Comparison of ENCODE assay signal across 8 mouse cellular contexts in the genomic region with DNA sequence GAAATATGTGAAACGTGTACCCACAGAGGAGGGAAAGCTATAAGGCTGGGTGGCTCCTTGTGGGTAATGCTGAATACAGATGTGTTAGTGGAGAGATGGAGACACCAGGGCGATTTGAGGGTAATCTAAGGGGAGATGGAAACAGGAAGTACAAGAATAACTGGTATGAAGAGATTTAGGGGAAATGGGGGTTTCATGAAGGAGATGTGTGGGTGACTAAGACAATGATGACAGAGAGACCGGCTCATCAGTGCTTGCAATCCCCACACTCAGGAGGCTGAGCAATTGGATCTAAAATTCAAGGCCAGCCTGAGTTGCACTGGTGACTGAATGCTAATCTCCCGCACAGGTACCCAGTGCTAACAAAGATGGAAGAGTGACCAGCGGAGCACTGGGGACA. TPM values are rescaled to one million over a fixed set of nuclear protein-coding genes. Genes with fewer than 3 reads are reported as not detected.
DNase-seq lines count a peak whose midpoint lies in the region; ATAC-seq and TF ChIP-seq lines count a peak whose summit lies in the region.

No protein-coding gene starts in this region.

- H3K27me3 ChIP-seq in kidney, postnatal 0 days (ENCODE audit: insufficient read depth, low read length) = no peaks in the 10 kb centered on the region
- H3K27me3 ChIP-seq in limb, embryonic 11.5 days (ENCODE audit: control insufficient read depth, insufficient read depth, low read length) = no peaks in the 10 kb centered on the region
- H3K27me3 ChIP-seq in neural tube, embryonic 12.5 days (replicated peaks) = no peaks in the 10 kb centered on the region

- ATAC-seq in kidney, postnatal 0 days (replicated peaks; ENCODE audit: low FRiP score, low read depth) = no peak
- no peak for ATAC-seq in limb, embryonic 11.5 days (ENCODE audit: insufficient number of reproducible peaks, low FRiP score, low TSS enrichment, low read depth)
- no peak for ATAC-seq in neural tube, embryonic 12.5 days (ENCODE audit: low FRiP score, low read depth)

- TF ChIP-seq POLR2A in embryonic fibroblast, embryonic 13.5 days (IDR thresholded peaks at IDR 0.05; ENCODE audit: low read depth, low read length) = no peak

- no peak overlapping the region for H3K27ac ChIP-seq in kidney, postnatal 0 days
- no peak overlapping the region for H3K27ac ChIP-seq in embryonic fibroblast, embryonic 13.5 days (ENCODE audit: insufficient read depth, low read length)
- H3K27ac ChIP-seq in limb, embryonic 11.5 days (replicated peaks; ENCODE audit: low read depth, low read length) = no peak overlapping the region
- no peak overlapping the region for H3K27ac ChIP-seq in neural tube, embryonic 12.5 days

- H3K36me3 ChIP-seq in kidney, postnatal 0 days (ENCODE audit: insufficient read depth, low read length) = peaks cover 4% of the 10 kb centered on the region; the same call in 1 of the 2 replicates
- 0 out of 2 replicates have a peak, but pooled peaks cover 4% of the 10 kb centered on the region for H3K36me3 ChIP-seq in limb, embryonic 11.5 days (ENCODE audit: control insufficient read depth, insufficient read depth, low read length)
- H3K36me3 ChIP-seq in neural tube, embryonic 12.5 days = peaks cover 10% of the 10 kb centered on the region; the same call in 1 of the 2 replicates

- H3K4me2 ChIP-seq in kidney, postnatal 0 days (ENCODE audit: low read length) = peak overlapping the region; percentile 75
- H3K4me2 ChIP-seq in limb, embryonic 11.5 days (ENCODE audit: low read depth, severe bottlenecking) = peak overlapping the region; percentile 47
- peak overlapping the region; percentile 84 for H3K4me2 ChIP-seq in neural tube, embryonic 12.5 days (replicated peaks)

- 0 out of 2 replicates have a peak overlapping the region, but pooled peaks have one; percentile 59 for H3K9ac ChIP-seq in kidney, postnatal 0 days (ENCODE audit: low read depth, low read length)
- H3K9ac ChIP-seq in limb, embryonic 11.5 days (ENCODE audit: low read length) = 0 out of 2 replicates have a peak overlapping the region, but pooled peaks have one; percentile 66
- H3K9ac ChIP-seq in neural tube, embryonic 12.5 days = peak overlapping the region; percentile 22; the same call in 1 of the 2 replicates

- WGBS in kidney, postnatal 0 days = 44% methylated on average over 5 of the region's 5 CpGs
- 60% methylated on average over 5 of the region's 5 CpGs for WGBS in limb, embryonic 11.5 days
- WGBS in neural tube, embryonic 12.5 days = 61% methylated on average over 5 of the region's 5 CpGs

- H3K4me1 ChIP-seq in kidney, postnatal 0 days (replicated peaks; ENCODE audit: insufficient read depth, low read length) = 0 out of 2 replicates have a peak, but pooled peaks cover 4% of the 10 kb centered on the region
- H3K4me1 ChIP-seq in embryonic fibroblast, embryonic 13.5 days (ENCODE audit: control insufficient read depth, insufficient read depth, low read length) = no peaks in the 10 kb centered on the region
- H3K4me1 ChIP-seq in limb, embryonic 11.5 days (ENCODE audit: control insufficient read depth, insufficient read depth, low read length) = 0 out of 2 replicates have a peak, but pooled peaks cover 4% of the 10 kb centered on the region
- peaks cover 11% of the 10 kb centered on the region for H3K4me1 ChIP-seq in neural tube, embryonic 12.5 days

- DNase-seq in kidney, postnatal 0 days (ENCODE audit: low spot score) = no peak
- DNase-seq in kidney, adult 8-10 months = no peak
- DNase-seq in limb, embryonic 11.5 days (ENCODE audit: low spot score) = no peak
- DNase-seq in cerebellum, adult 11-12 months = no peak
- DNase-seq in frontal cortex, postnatal 25 days (ENCODE audit: low spot score in 2 of 2) = no peak
- no peak for DNase-seq in frontal cortex, postnatal 10 days (ENCODE audit: low spot score in 2 of 2)

- H3K4me3 ChIP-seq in kidney, postnatal 0 days (replicated peaks; ENCODE audit: low read depth, low read length) = peak overlapping the region; percentile 72
- H3K4me3 ChIP-seq in embryonic fibroblast, embryonic 13.5 days (ENCODE audit: insufficient read depth, low read length) = peak overlapping the region; percentile 95
- peak overlapping the region; percentile 71; the same call in 1 of the 2 replicates for H3K4me3 ChIP-seq in limb, embryonic 11.5 days (ENCODE audit: low read depth, low read length)
- peak overlapping the region; percentile 70; the same call in 1 of the 2 replicates for H3K4me3 ChIP-seq in neural tube, embryonic 12.5 days

- TF ChIP-seq CTCF in kidney, postnatal 0 days (IDR thresholded peaks at IDR 0.05; ENCODE audit: low read depth) = no peak
- no peak for TF ChIP-seq CTCF in embryonic fibroblast, embryonic 13.5 days (IDR thresholded peaks at IDR 0.05; ENCODE audit: borderline replicate concordance, insufficient read depth, low read length)

- H3K9me3 ChIP-seq in kidney, postnatal 0 days (replicated peaks; ENCODE audit: low read length) = no peaks in the 10 kb centered on the region
- no peaks in the 10 kb centered on the region for H3K9me3 ChIP-seq in limb, embryonic 11.5 days (ENCODE audit: control insufficient read depth, low read length)
- H3K9me3 ChIP-seq in neural tube, embryonic 12.5 days = no peaks in the 10 kb centered on the region

RNA-seq across cellular contexts. Expression of gene Pld3, which starts 0.9 kb away (rescaled TPM):
- polyA plus RNA-seq in kidney, postnatal 0 days (2015; fragmentation: Nextera tagmentation; extraction: Ambion mirVana) = 109 and 118 TPM in 2 replicates
- polyA plus RNA-seq in embryonic fibroblast, embryonic 13.5 days (2011; ENCODE audit: insufficient read length, low read depth, missing spikeins) = 195 and 211 TPM in 2 replicates
- 49.1 and 53.2 TPM in 2 replicates for polyA plus RNA-seq in limb, embryonic 11.5 days (2014; fragmentation: Nextera tagmentation; extraction: Ambion mirVana)
- polyA plus RNA-seq in neural tube, embryonic 12.5 days (2016; fragmentation: Nextera tagmentation; extraction: Ambion mirVana) = 90.8 and 91.3 TPM in 2 replicates

RNA-seq across cellular contexts. Expression of gene 2310022A10Rik, which starts 1.0 kb away (rescaled TPM):
- polyA plus RNA-seq in kidney, postnatal 0 days (2015; fragmentation: Nextera tagmentation; extraction: Ambion mirVana) = 20.1 and 20.9 TPM in 2 replicates
- polyA plus RNA-seq in embryonic fibroblast, embryonic 13.5 days (2011; ENCODE audit: insufficient read length, low read depth, missing spikeins) = 12.6 and 14.0 TPM in 2 replicates
- 32.1 and 32.4 TPM in 2 replicates for polyA plus RNA-seq in limb, embryonic 11.5 days (2014; fragmentation: Nextera tagmentation; extraction: Ambion mirVana)
- polyA plus RNA-seq in neural tube, embryonic 12.5 days (2016; fragmentation: Nextera tagmentation; extraction: Ambion mirVana) = 31.8 and 36.0 TPM in 2 replicates

RNA-seq across cellular contexts. Expression of gene Hipk4, which starts 29.0 kb away (rescaled TPM):
- polyA plus RNA-seq in kidney, postnatal 0 days (2015; fragmentation: Nextera tagmentation; extraction: Ambion mirVana) = 0.45 and 0.57 TPM in 2 replicates
- 1.1 and 1.5 TPM in 2 replicates for polyA plus RNA-seq in embryonic fibroblast, embryonic 13.5 days (2011; ENCODE audit: insufficient read length, low read depth, missing spikeins)
- polyA plus RNA-seq in limb, embryonic 11.5 days (2014; fragmentation: Nextera tagmentation; extraction: Ambion mirVana) = 0.45 and 0.72 TPM in 2 replicates
- 0.44 and 0.54 TPM in 2 replicates for polyA plus RNA-seq in neural tube, embryonic 12.5 days (2016; fragmentation: Nextera tagmentation; extraction: Ambion mirVana)

RNA-seq across cellular contexts. Expression of gene Akt2, which starts 39.3 kb away (rescaled TPM):
- polyA plus RNA-seq in kidney, postnatal 0 days (2015; fragmentation: Nextera tagmentation; extraction: Ambion mirVana) = 74.3 and 75.3 TPM in 2 replicates
- polyA plus RNA-seq in embryonic fibroblast, embryonic 13.5 days (2011; ENCODE audit: insufficient read length, low read depth, missing spikeins) = 84.5 and 98.2 TPM in 2 replicates
- polyA plus RNA-seq in limb, embryonic 11.5 days (2014; fragmentation: Nextera tagmentation; extraction: Ambion mirVana) = 83.9 and 85.7 TPM in 2 replicates
- polyA plus RNA-seq in neural tube, embryonic 12.5 days (2016; fragmentation: Nextera tagmentation; extraction: Ambion mirVana) = 74.8 and 78.2 TPM in 2 replicates

RNA-seq across cellular contexts. Expression of gene Prx, which starts 52.9 kb away (rescaled TPM):
- 4.1 and 4.7 TPM in 2 replicates for polyA plus RNA-seq in kidney, postnatal 0 days (2015; fragmentation: Nextera tagmentation; extraction: Ambion mirVana)
- 5.4 and 5.6 TPM in 2 replicates for polyA plus RNA-seq in embryonic fibroblast, embryonic 13.5 days (2011; ENCODE audit: insufficient read length, low read depth, missing spikeins)
- 1.5 and 2.1 TPM in 2 replicates for polyA plus RNA-seq in limb, embryonic 11.5 days (2014; fragmentation: Nextera tagmentation; extraction: Ambion mirVana)
- polyA plus RNA-seq in neural tube, embryonic 12.5 days (2016; fragmentation: Nextera tagmentation; extraction: Ambion mirVana) = 2.2 and 2.8 TPM in 2 replicates
